Mouse (Mus musculus) urinary bladder, adult 2 months (tissue): Measurements from ENCODE around the gene Pdrg1. TPM values are rescaled to one million over a fixed set of nuclear protein-coding genes. Genes with fewer than 3 reads are reported as not detected.
A peak's percentile ranks its signal among the peaks of the same experiment; 100 is the strongest.

Experiments used
- DNase-seq: peaks from one replicate; pipeline ENCODE4 v3.0.0; 2022; ENCODE audit warnings: low spot score
- polyA plus RNA-seq: library from polyadenylated mRNA; depleted of rRNA; stranded (reverse); fragments of >200 nt; gene quantifications from 2 replicates; pipeline ENCODE4 v1.2.3, GENCODE M21; 2012; rRNA removed

The Pdrg1 gene
- polyA plus RNA-seq, result 96.1 and 115 TPM in 2 replicates

- peak; percentile 94 for DNase-seq
Measured at GRCm38 (mm10) chr2:153014758-153015593, at the start of gene Pdrg1. Pdrg1 (minus strand) TSS chr2:153015427.

GRCm38 (mm10) chr2:153064190-153064970, 49.2 kb upstream of the Pdrg1 start:
- DNase-seq, result no peak

- DNase-seq, result no peak
Measured at GRCm38 (mm10) chr2:153063394-153063793, 48.2 kb upstream of the Pdrg1 start.

GRCm38 (mm10) chr2:153060216-153060615, 45.0 kb upstream of the Pdrg1 start:
- DNase-seq, result no peak

GRCm38 (mm10) chr2:153058365-153058764, 43.1 kb upstream of the Pdrg1 start:
- no peak for DNase-seq

GRCm38 (mm10) chr2:153055270-153055920, 40.2 kb upstream of the Pdrg1 start:
- DNase-seq, result no peak

GRCm38 (mm10) chr2:153053896-153054295, 38.7 kb upstream of the Pdrg1 start:
- no peak for DNase-seq

GRCm38 (mm10) chr2:153052700-153053351, 37.6 kb upstream of the Pdrg1 start:
- no peak for DNase-seq

- no peak for DNase-seq
Measured at GRCm38 (mm10) chr2:153051537-153051936, 36.3 kb upstream of the Pdrg1 start.

- no peak for DNase-seq
Measured at GRCm38 (mm10) chr2:153051095-153051494, 35.9 kb upstream of the Pdrg1 start.

GRCm38 (mm10) chr2:153049997-153050358, 34.8 kb upstream of the Pdrg1 start:
- no peak for DNase-seq

- no peak for DNase-seq
Measured at GRCm38 (mm10) chr2:153049288-153049996, 34.2 kb upstream of the Pdrg1 start.

GRCm38 (mm10) chr2:153047828-153048465, 32.7 kb upstream of the Pdrg1 start:
- no peak for DNase-seq

GRCm38 (mm10) chr2:153045884-153046299, 30.7 kb upstream of the Pdrg1 start:
- DNase-seq, result no peak

- no peak for DNase-seq
Measured at GRCm38 (mm10) chr2:153043886-153044285, 28.7 kb upstream of the Pdrg1 start.

- no peak for DNase-seq
Measured at GRCm38 (mm10) chr2:153036690-153037089, 21.5 kb upstream of the Pdrg1 start.

GRCm38 (mm10) chr2:153033545-153034230, 18.5 kb upstream of the Pdrg1 start:
- DNase-seq, result no peak

- no peak for DNase-seq
Measured at GRCm38 (mm10) chr2:153032973-153033372, 17.7 kb upstream of the Pdrg1 start.

- peak; percentile 50 for DNase-seq
Measured at GRCm38 (mm10) chr2:153032083-153032842, 17.0 kb upstream of the Pdrg1 start.
